Mouse (Mus musculus) heart, postnatal 4 days (tissue): ENCODE data around the gene Klrk1. TPM values are rescaled to one million over a fixed set of nuclear protein-coding genes. Genes with fewer than 3 reads are reported as not detected.
"Not testable (repeated sequence)": the region's sequence is repeated elsewhere in the genome, so short reads cannot be mapped to it uniquely, and the experiment has no call there.

ENCODE experiments used
- DNase-seq: peaks from one replicate; pipeline ENCODE4 v3.0.0; 2021
- total RNA-seq, 2 experiments: library from RNA; stranded (reverse); gene quantifications; 2 replicates each; pipeline ENCODE4 v1.2.3; 2021

The Klrk1 gene
- total RNA-seq, result under 1 TPM in 1 of 2 experiments, not detected in 1; 0.17 TPM

GRCm38 (mm10) chr6:129623735-129624134 is at the start of gene Klrk1:
Gene Klrk1 (minus strand): TSS chr6:129623864.
- DNase-seq, result no peak

- DNase-seq, result not testable (repeated sequence)
Measured at GRCm38 (mm10) chr6:129661301-129661700, 37.6 kb upstream of the Klrk1 start.

- not testable (repeated sequence) for DNase-seq
Measured at GRCm38 (mm10) chr6:129660589-129660988, 36.9 kb upstream of the Klrk1 start, which contains the start of gene Klrc2. Gene Klrc2 (minus strand): TSS chr6:129660689.

GRCm38 (mm10) chr6:129644054-129644453 is 20.4 kb upstream of the Klrk1 start:
- DNase-seq, result not testable (repeated sequence)

- DNase-seq, result not testable (repeated sequence)
Measured at GRCm38 (mm10) chr6:129643237-129643636, 19.6 kb upstream of the Klrk1 start, which contains the start of gene Klrc3. Gene Klrc3 (minus strand): TSS chr6:129643337.

- not testable (repeated sequence) for DNase-seq
Measured at GRCm38 (mm10) chr6:129631046-129631445, 7.4 kb upstream of the Klrk1 start.

GRCm38 (mm10) chr6:129608372-129608771 is 15.3 kb downstream of the Klrk1 start:
- DNase-seq, result no peak

GRCm38 (mm10) chr6:129591508-129591907 is 32.2 kb downstream of the Klrk1 start, which contains the start of gene Klrd1:
Gene Klrd1 (plus strand): TSS chr6:129591782.
- DNase-seq, result no peak

GRCm38 (mm10) chr6:129583014-129583413 is 40.6 kb downstream of the Klrk1 start:
- no peak for DNase-seq

GRCm38 (mm10) chr6:129581896-129582295 is 41.8 kb downstream of the Klrk1 start:
- no peak for DNase-seq

GRCm38 (mm10) chr6:129581274-129581673 is 42.4 kb downstream of the Klrk1 start:
- no peak for DNase-seq

- no peak for DNase-seq
Measured at GRCm38 (mm10) chr6:129577605-129578004, 46.1 kb downstream of the Klrk1 start, which contains the start of gene Klre1. Gene Klre1 (plus strand): TSS chr6:129577905.

- no peak for DNase-seq
Measured at GRCm38 (mm10) chr6:129575315-129575714, 48.3 kb downstream of the Klrk1 start.

GRCm38 (mm10) chr6:129565257-129565656 is 58.4 kb downstream of the Klrk1 start:
- no peak for DNase-seq

Other genes starting within 250 kb of the Klrk1 start
- gene Clec12b, start 238.0 kb downstream of the Klrk1 start, total RNA-seq, result under 1 TPM in 1 of 2 experiments, not detected in 1; 0.18 TPM
- gene Clec1b, start 226.6 kb downstream of the Klrk1 start, total RNA-seq, result under 1 TPM; 0.60 to 0.65 TPM
- gene Clec9a, start 215.0 kb downstream of the Klrk1 start, total RNA-seq, result not detected
- gene Clec1a, start 171.9 kb downstream of the Klrk1 start, total RNA-seq, result 10 to 100 TPM; 10.6 to 13.2 TPM
- under 1 TPM; 0.26 to 0.41 TPM for gene Olr1, start 116.7 kb downstream of the Klrk1 start, total RNA-seq
- gene Tmem52b, start 111.3 kb downstream of the Klrk1 start, total RNA-seq, result not detected
- 10 to 100 TPM; 40.0 to 40.2 TPM for gene Gabarapl1, start 90.7 kb downstream of the Klrk1 start, total RNA-seq
- not detected for gene Klre1, start 46.0 kb downstream of the Klrk1 start, total RNA-seq
- not detected for gene Klrd1, start 32.1 kb downstream of the Klrk1 start, total RNA-seq
- gene Klrc3, start 19.5 kb upstream of the Klrk1 start, total RNA-seq, result not detected
- not detected for gene Klrc2, start 36.8 kb upstream of the Klrk1 start, total RNA-seq
- not detected for gene Klrc1, start 55.1 kb upstream of the Klrk1 start, total RNA-seq
- not detected for gene Klri1, start 93.3 kb upstream of the Klrk1 start, total RNA-seq
- not detected for gene Klri2, start 116.6 kb upstream of the Klrk1 start, total RNA-seq
- not detected for gene Gm156, start 160.4 kb upstream of the Klrk1 start, total RNA-seq
- not detected for gene Gm17631, start 238.8 kb upstream of the Klrk1 start, total RNA-seq